Mouse (Mus musculus) heart, postnatal 0 days (tissue): Measurements from ENCODE around the gene Pga5. TPM values are rescaled to one million over a fixed set of nuclear protein-coding genes. Genes with fewer than 3 reads are reported as not detected.

Experiments
- ATAC-seq: fragments of 200-750 bp; cut with Nextera tagmentation; 2 replicates; pipeline ENCODE4 v1.8.0; 2017; ENCODE audit warnings: low read depth, moderate number of reproducible peaks, moderate library complexity; ENCODE audit not compliant: insufficient read depth
- DNase-seq: peaks from one replicate; pipeline ENCODE4 v3.0.0-alpha.2; 2016; ENCODE audit warnings: low spot score
- H3K27ac ChIP-seq: fragments of 300-500 bp; sonication (generic); 2 replicates; pipeline ENCODE4 v1.5.1; 2014; ENCODE audit warnings: low read depth, mild to moderate bottlenecking
- H3K27me3 ChIP-seq: fragments of 300-500 bp; sonication (generic); 2 replicates; pipeline ENCODE4 v1.6.1; 2014; ENCODE audit warnings: low read length, mixed read lengths; ENCODE audit not compliant: control insufficient read depth, insufficient read depth
- H3K36me3 ChIP-seq: fragments of 300-500 bp; sonication (generic); replicated peaks from 2 replicates; pipeline ENCODE4 v1.6.1; 2014; ENCODE audit warnings: low read length, mixed read lengths; ENCODE audit not compliant: control insufficient read depth, insufficient read depth
- H3K4me1 ChIP-seq: fragments of 300-500 bp; sonication (generic); 2 replicates; pipeline ENCODE4 v1.6.1; 2014; ENCODE audit warnings: antibody characterized with exemption; ENCODE audit not compliant: control insufficient read depth, insufficient read depth
- H3K4me2 ChIP-seq: fragments of 300-500 bp; sonication (generic); 2 replicates; pipeline ENCODE4 v1.6.1; 2014; ENCODE audit warnings: low read depth, mild to moderate bottlenecking, low read length, moderate library complexity
- H3K4me3 ChIP-seq: fragments of 300-500 bp; sonication (generic); 2 replicates; pipeline ENCODE4 v1.5.1; 2014; ENCODE audit warnings: low read depth, low read length
- H3K9ac ChIP-seq: fragments of 300-500 bp; sonication (generic); replicated peaks from 2 replicates; pipeline ENCODE4 v1.6.1; 2014; ENCODE audit warnings: low read depth, low read length, mixed read lengths
- H3K9me3 ChIP-seq: fragments of 300-500 bp; sonication (generic); replicated peaks from 2 replicates; pipeline ENCODE4 v1.6.1; 2016; ENCODE audit warnings: low read length; ENCODE audit not compliant: control insufficient read depth
- CTCF ChIP-seq: IDR thresholded peaks from 2 replicates; pipeline ENCODE4 v1.5.1; 2016; ENCODE audit warnings: antibody characterized with exemption, control low read depth, low read depth
- EP300 ChIP-seq: IDR thresholded peaks from 2 replicates; pipeline ENCODE4 v1.6.1; 2016; ENCODE audit warnings: antibody characterized with exemption, low read depth
- WGBS: fragments of 180-500 bp; shearing (Covaris S2); extraction: QIAGEN DNeasy Blood & Tissue Kit; methylation state at CpG from one replicate; pipeline ENCODE4 v1.1.7; 2014; 5-methylcytosine and 5-hydroxymethylcytosine counted together
- polyA plus RNA-seq: library from polyadenylated mRNA; unstranded; fragments of >200 nt; fragmentation: Nextera tagmentation; extraction: Ambion mirVana; gene quantifications from 2 replicates; pipeline ENCODE4 v1.2.1, GENCODE M21; 2015
- total RNA-seq: library from RNA; depleted of rRNA; stranded (reverse); fragments of >200 nt; gene quantifications from 2 replicates; pipeline ENCODE4 v1.2.3, GENCODE M21; 2014; ENCODE audit warnings: low replicate concordance

Gene Pga5
- total and polyA plus RNA-seq, 2 experiments from 2014 or later = not detected

DNA sequence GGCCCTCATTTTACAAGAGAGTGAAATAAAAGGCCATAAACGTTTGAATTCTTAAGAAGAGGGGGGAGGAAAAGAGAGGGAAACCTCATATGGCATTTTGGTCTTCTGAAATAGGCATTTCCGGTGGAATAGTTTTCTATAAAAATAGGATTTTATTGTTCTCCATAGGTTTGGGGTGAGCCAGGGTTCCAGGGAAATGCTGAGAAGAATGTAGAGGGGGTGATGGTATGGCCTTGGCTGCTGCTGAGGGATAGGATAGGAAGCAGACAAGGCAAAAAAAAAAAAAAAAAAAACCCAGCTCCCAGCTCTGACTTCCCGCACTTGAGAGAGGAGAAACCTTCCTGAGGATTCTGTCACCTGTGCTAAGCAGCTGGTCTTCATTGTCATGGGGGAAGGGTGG lies 21.8 kb downstream of the Pga5 start:
- TF ChIP-seq CTCF (no peak), EP300 (no peak)
- Histone ChIP-seq H3K4me2 (no peak overlapping the region), H3K9me3 (no peaks in the 10 kb centered on the region), H3K4me3 (no peak overlapping the region), H3K27ac (no peak overlapping the region), H3K36me3 (no peaks in the 10 kb centered on the region), H3K4me1 (no peaks in the 10 kb centered on the region), H3K9ac (no peak overlapping the region), H3K27me3 (no peaks in the 10 kb centered on the region)
- DNase-seq (no peak), ATAC-seq (no peak)
- 50% methylated on average over 3 of the region's 3 CpGs for WGBS

DNA sequence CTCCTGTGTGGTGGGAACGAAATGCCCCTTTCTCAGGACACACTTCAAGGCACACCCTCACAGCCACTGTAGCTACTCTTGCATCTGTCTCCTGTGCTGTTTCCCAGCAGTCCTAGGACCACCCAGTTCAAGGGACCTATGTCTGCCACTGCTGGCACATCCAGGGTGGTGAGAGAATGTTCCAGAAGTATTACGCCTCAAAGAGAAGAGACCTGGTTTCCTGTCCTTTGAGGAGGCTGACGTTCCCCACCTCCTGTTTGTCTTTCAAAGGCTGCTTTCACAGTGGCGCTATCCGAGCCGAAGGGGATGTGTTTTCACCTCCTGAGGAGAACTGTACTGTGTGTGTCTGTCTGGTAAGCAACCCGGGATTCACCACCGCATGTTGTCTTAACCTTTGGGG lies 29.7 kb downstream of the Pga5 start:
- WGBS = 65% methylated on average over 8 of the region's 8 CpGs
- H3K9ac ChIP-seq = no peak overlapping the region
- no peaks in the 10 kb centered on the region for H3K4me1 ChIP-seq
- H3K4me2 ChIP-seq = no peak overlapping the region
- no peak overlapping the region for H3K4me3 ChIP-seq
- no peaks in the 10 kb centered on the region for H3K36me3 ChIP-seq
- no peak for TF ChIP-seq EP300
- TF ChIP-seq CTCF = no peak
- no peak for ATAC-seq
- DNase-seq = no peak
- peaks cover 5% of the 10 kb centered on the region; the same call in 1 of the 2 replicates for H3K27me3 ChIP-seq
- H3K27ac ChIP-seq = no peak overlapping the region
- H3K9me3 ChIP-seq = no peaks in the 10 kb centered on the region

DNA sequence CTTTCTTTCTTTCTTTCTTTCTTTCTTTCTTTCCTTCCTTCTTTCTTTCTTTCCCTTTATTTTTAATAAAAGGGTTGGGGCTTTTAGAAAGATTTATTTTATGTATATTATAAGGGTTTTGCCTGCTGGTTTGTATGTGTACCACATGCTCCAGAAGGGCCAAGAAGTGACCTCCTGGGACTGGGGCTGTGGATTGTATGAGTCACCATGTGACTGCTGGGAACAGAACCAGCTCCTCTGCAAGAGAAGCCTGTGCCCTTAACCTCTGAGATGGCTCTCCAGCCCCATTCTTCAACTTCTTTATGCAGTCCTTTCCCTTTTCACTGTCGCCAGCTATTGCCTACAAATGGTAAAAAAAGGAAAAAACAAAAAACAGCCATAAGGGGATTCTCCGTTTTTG lies 32.3 kb downstream of the Pga5 start:
- Histone ChIP-seq H3K4me3 (no peak overlapping the region), H3K36me3 (no peaks in the 10 kb centered on the region), H3K4me1 (no peaks in the 10 kb centered on the region), H3K27ac (no peak overlapping the region), H3K4me2 (no peak overlapping the region), H3K9ac (no peak overlapping the region), H3K27me3 (peaks cover 5% of the 10 kb centered on the region), H3K9me3 (no peaks in the 10 kb centered on the region)
- ATAC-seq (no peak), DNase-seq (no peak)
- 79% methylated on average over 2 of the region's 2 CpGs for WGBS
- no peak for TF ChIP-seq CTCF
- no peak for TF ChIP-seq EP300

DNA sequence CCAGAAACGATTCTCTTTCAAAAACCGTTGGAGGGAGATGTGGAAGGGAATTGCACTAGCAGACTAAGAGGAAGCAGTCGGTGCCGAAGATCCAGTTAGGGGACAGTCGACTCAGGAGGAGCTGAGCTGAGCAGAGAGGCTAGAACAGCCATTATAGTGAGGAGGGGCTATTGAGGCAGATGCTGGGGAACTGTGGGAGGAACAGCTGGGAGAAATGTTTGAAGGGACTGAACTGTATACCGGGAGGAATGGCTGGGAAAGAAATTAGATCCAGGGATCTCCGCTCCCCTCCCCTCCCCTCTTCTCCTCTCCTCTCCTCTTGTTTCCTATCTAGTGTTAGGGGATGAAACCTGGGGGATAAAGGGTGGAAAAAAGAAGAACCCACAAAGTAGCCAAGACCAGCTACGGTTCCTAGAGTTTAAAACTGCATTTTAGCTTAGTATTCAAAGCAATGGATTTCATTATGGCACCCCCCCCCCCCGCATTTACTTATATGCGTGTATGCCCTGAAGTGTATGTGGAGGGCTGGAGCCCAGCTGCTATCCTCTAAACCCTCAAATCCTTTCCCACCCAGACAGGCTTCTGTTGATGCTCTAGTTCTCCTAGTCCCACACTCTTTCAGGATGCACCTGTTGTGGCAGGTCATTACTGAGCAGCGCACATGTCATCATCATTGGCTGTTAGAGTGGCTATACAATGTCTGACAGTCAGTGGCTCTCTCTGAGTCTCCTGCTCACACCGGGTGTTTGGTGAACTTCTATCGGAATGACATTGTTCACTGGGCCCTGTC lies 37.1 kb downstream of the Pga5 start:
- Histone ChIP-seq H3K9me3 (no peaks in the 10 kb centered on the region), H3K27me3 (no peaks in the 10 kb centered on the region; the same call in 1 of the 2 replicates), H3K27ac (no peak overlapping the region), H3K36me3 (no peaks in the 10 kb centered on the region), H3K9ac (no peak overlapping the region), H3K4me2 (no peak overlapping the region), H3K4me3 (no peak overlapping the region), H3K4me1 (no peaks in the 10 kb centered on the region)
- WGBS = 48% methylated on average over 13 of the region's 13 CpGs
- DNase-seq (no peak), ATAC-seq (no peak)
- TF ChIP-seq CTCF (no peak), EP300 (no peak)

DNA sequence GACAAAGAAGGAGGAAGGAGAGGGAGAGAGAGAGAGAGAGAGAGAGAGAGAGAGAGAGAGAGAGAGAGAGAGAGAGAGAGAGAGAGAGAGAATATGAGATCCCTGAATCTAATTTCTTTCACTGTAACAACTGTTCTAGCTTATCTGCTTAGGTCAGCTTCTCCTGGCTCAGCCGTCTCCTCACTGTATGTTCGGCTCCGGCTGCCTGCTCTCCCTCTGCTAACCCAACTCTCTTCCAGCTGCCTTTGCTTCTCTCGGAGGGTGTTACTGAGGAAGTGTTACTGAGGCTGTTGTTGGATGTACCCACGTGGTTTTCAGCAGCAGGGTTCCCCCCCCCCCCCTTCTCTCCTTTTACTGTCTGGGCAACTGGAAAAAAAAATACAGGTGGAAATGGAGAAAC lies 37.8 kb downstream of the Pga5 start:
- H3K27me3 ChIP-seq = no peaks in the 10 kb centered on the region; the same call in 1 of the 2 replicates
- TF ChIP-seq EP300 (no peak), CTCF (no peak)
- H3K9me3 ChIP-seq = no peaks in the 10 kb centered on the region
- no peak overlapping the region for H3K4me2 ChIP-seq
- DNase-seq (no peak), ATAC-seq (no peak)
- H3K27ac ChIP-seq = no peak overlapping the region
- H3K9ac ChIP-seq = no peak overlapping the region
- H3K36me3 ChIP-seq = no peaks in the 10 kb centered on the region
- H3K4me3 ChIP-seq = no peak overlapping the region
- peaks cover 2% of the 10 kb centered on the region for H3K4me1 ChIP-seq
- 6% methylated on average over 5 of the region's 5 CpGs for WGBS

GRCm38 (mm10) chr19:10637840-10638239 lies 40.0 kb downstream of the Pga5 start:
- DNase-seq = no peak
- H3K27me3 ChIP-seq = no peaks in the 10 kb centered on the region; the same call in 1 of the 2 replicates
- peaks cover 15% of the 10 kb centered on the region for H3K4me1 ChIP-seq
- 50% methylated on average over 7 of the region's 7 CpGs for WGBS
- no peak overlapping the region for H3K27ac ChIP-seq
- no peak overlapping the region for H3K4me3 ChIP-seq
- ATAC-seq = no peak
- no peaks in the 10 kb centered on the region for H3K36me3 ChIP-seq
- H3K4me2 ChIP-seq = no peak overlapping the region
- H3K9me3 ChIP-seq = no peaks in the 10 kb centered on the region
- TF ChIP-seq EP300 (no peak), CTCF (no peak)
- H3K9ac ChIP-seq = no peak overlapping the region
